Mouse (Mus musculus): ENCODE results near the gene Cntrob. TPM values are rescaled to one million over a fixed set of nuclear protein-coding genes. Genes with fewer than 3 reads are reported as not detected.

The Cntrob gene
- polyA plus RNA-seq, 1 experiment = 27.5 TPM

GRCm38 (mm10) chr11:69327157-69327442 lies 3.5 kb upstream of the Cntrob start:
- H3K36me3 ChIP-seq (ENCODE audit: control insufficient read depth, insufficient read depth, low read length, poor library complexity, severe bottlenecking) = no peaks in the 10 kb centered on the region
- no peak overlapping the region for H3K27ac ChIP-seq (ENCODE audit: insufficient read depth, low read length)
- peak overlapping the region; percentile 64; the same call in 1 of the 2 replicates for H3K9ac ChIP-seq (ENCODE audit: low read depth, poor library complexity, severe bottlenecking)
- H3K4me3 ChIP-seq (ENCODE audit: low read depth, low read length) = peak overlapping the region; percentile 60; the same call in 1 of the 2 replicates
- H3K9me3 ChIP-seq (replicated peaks; ENCODE audit: control insufficient read depth, insufficient read depth, low read length, poor library complexity, severe bottlenecking) = no peaks in the 10 kb centered on the region
- peaks cover 9% of the 10 kb centered on the region for H3K27me3 ChIP-seq (ENCODE audit: control insufficient read depth, insufficient read depth, low read length, poor library complexity, severe bottlenecking)
- TF ChIP-seq CTCF (IDR thresholded peaks at IDR 0.05; ENCODE audit: low read depth, low read length) (no peak), EP300 (IDR thresholded peaks at IDR 0.05; ENCODE audit: insufficient read depth, low read depth, low read length) (no peak), POLR2A (IDR thresholded peaks at IDR 0.05; ENCODE audit: insufficient read depth, low read length) (no peak)
- no peaks in the 10 kb centered on the region for H3K4me1 ChIP-seq (ENCODE audit: control insufficient read depth, insufficient read depth, low read length)

DNA sequence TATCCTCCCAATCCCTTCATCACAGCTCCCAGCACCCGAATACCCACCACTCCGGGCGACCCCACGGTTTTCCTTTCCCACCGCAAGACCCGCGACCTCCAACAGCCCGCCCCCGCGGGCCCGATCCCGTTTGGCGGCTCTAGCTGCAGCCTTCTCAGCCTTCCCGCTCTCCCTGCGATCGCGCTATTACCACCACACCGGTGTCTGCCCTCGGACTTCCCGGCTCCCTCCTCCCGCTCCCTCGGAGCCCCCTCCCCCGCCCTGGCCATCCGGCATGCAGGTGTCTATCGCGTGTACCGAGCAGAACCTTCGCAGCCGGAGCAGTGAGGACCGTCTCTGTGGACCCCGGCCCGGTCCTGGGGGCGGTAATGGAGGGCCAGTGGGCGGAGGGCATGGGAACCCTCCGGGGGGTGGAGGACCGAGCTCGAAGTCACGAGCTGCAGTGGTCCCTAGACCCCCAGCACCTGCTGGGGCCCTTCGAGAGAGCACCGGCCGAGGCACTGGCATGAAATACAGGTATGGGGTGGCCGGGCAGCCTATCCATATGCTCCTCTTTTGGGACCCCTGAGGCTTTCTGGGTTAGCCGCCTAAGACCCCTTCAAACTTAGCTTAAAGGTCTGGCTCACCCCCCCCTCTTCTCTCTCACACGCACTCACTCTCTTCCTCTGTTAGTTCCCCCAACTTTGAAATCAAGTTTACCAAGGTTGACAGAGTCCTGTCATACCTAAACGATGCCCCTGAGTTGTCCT lies 3.0 kb upstream of the Cntrob start:
- Histone ChIP-seq H3K9me3 (replicated peaks; ENCODE audit: control insufficient read depth, insufficient read depth, low read length, poor library complexity, severe bottlenecking) (no peaks in the 10 kb centered on the region), H3K27ac (ENCODE audit: insufficient read depth, low read length) (no peak overlapping the region), H3K4me1 (ENCODE audit: control insufficient read depth, insufficient read depth, low read length) (no peaks in the 10 kb centered on the region), H3K9ac (ENCODE audit: low read depth, poor library complexity, severe bottlenecking) (peak overlapping the region; percentile 64), H3K27me3 (ENCODE audit: control insufficient read depth, insufficient read depth, low read length, poor library complexity, severe bottlenecking) (peaks cover 9% of the 10 kb centered on the region), H3K36me3 (ENCODE audit: control insufficient read depth, insufficient read depth, low read length, poor library complexity, severe bottlenecking) (no peaks in the 10 kb centered on the region), H3K4me3 (ENCODE audit: low read depth, low read length) (peak overlapping the region; percentile 60)
- TF ChIP-seq EP300 (IDR thresholded peaks at IDR 0.05; ENCODE audit: insufficient read depth, low read depth, low read length) (no peak), POLR2A (IDR thresholded peaks at IDR 0.05; ENCODE audit: insufficient read depth, low read length) (no peak), CTCF (IDR thresholded peaks at IDR 0.05; ENCODE audit: low read depth, low read length) (no peak)

DNA sequence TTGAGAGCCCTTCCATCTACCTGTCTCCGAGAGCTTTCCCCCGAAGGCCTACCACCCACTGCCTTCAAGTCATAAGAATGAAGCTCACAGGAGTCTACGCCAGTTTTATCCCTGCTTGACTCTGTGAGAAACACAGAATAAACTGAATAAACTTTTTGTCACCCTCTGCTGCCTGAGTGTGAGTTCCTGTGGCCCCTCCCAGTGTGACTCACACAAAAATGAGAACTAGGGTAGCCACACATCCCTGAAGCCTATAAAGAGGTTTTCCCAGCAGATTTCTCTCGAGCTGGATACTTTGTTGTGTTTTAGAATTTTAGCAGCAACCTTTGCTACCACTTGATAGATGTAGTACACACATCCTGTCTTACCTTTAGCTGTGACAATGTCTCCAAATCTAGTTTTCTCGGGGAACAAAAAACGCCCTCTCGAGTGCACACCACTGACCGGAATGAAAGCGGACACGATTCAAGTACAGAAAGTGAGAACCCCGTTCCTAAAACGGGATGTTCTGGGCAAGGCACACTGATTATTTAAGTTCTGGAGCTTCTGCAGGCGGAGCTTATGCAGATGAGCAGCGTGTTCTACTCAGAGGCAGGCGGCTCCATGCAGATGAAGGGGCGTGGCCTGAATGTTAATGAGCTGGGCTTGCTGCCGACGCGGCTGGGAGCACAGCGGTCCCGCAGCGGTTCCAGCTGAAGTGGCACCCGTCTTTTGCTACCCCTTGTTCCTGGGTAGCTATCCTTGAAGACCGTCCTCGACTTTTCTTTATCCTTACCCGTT lies 2.2 kb upstream of the Cntrob start, which contains the start of gene Kcnab3:
Gene Kcnab3, plus strand, starts transcription at position 631 of the 780 bp plus-strand sequence.
- Histone ChIP-seq H3K4me3 (ENCODE audit: low read depth, low read length) (peak within 1 kb of the TSS; percentile 60), H3K9me3 (replicated peaks; ENCODE audit: control insufficient read depth, insufficient read depth, low read length, poor library complexity, severe bottlenecking) (no peaks in the 10 kb centered on the region), H3K27me3 (ENCODE audit: control insufficient read depth, insufficient read depth, low read length, poor library complexity, severe bottlenecking) (peaks cover 9% of the 10 kb centered on the region), H3K27ac (ENCODE audit: insufficient read depth, low read length) (no peak within 1 kb of the TSS), H3K4me1 (ENCODE audit: control insufficient read depth, insufficient read depth, low read length) (no peaks in the 10 kb centered on the region), H3K36me3 (ENCODE audit: control insufficient read depth, insufficient read depth, low read length, poor library complexity, severe bottlenecking) (no peaks in the 10 kb centered on the region; the same call in 1 of the 2 replicates), H3K9ac (ENCODE audit: low read depth, poor library complexity, severe bottlenecking) (peak within 1 kb of the TSS; percentile 64)
- TF ChIP-seq POLR2A (IDR thresholded peaks at IDR 0.05; ENCODE audit: insufficient read depth, low read length) = peak; percentile 47
- TF ChIP-seq EP300 (IDR thresholded peaks at IDR 0.05; ENCODE audit: insufficient read depth, low read depth, low read length) = no peak

- peak overlapping the region; percentile 61 for H3K9ac ChIP-seq (ENCODE audit: low read depth, poor library complexity, severe bottlenecking)
- H3K36me3 ChIP-seq (ENCODE audit: control insufficient read depth, insufficient read depth, low read length, poor library complexity, severe bottlenecking) = peaks cover 4% of the 10 kb centered on the region; the same call in 1 of the 2 replicates
- H3K27ac ChIP-seq (ENCODE audit: insufficient read depth, low read length) = no peak overlapping the region
- no peak overlapping the region for H3K4me3 ChIP-seq (ENCODE audit: low read depth, low read length)
- H3K4me1 ChIP-seq (ENCODE audit: control insufficient read depth, insufficient read depth, low read length) = no peaks in the 10 kb centered on the region
- H3K9me3 ChIP-seq (replicated peaks; ENCODE audit: control insufficient read depth, insufficient read depth, low read length, poor library complexity, severe bottlenecking) = no peaks in the 10 kb centered on the region
- TF ChIP-seq CTCF (IDR thresholded peaks at IDR 0.05; ENCODE audit: low read depth, low read length) = no peak
- no peak for TF ChIP-seq POLR2A (IDR thresholded peaks at IDR 0.05; ENCODE audit: insufficient read depth, low read length)
- no peak for TF ChIP-seq EP300 (IDR thresholded peaks at IDR 0.05; ENCODE audit: insufficient read depth, low read depth, low read length)
- H3K27me3 ChIP-seq (ENCODE audit: control insufficient read depth, insufficient read depth, low read length, poor library complexity, severe bottlenecking) = peaks cover 9% of the 10 kb centered on the region
Measured at GRCm38 (mm10) chr11:69324749-69325148, 1.2 kb upstream of the Cntrob start.

DNA sequence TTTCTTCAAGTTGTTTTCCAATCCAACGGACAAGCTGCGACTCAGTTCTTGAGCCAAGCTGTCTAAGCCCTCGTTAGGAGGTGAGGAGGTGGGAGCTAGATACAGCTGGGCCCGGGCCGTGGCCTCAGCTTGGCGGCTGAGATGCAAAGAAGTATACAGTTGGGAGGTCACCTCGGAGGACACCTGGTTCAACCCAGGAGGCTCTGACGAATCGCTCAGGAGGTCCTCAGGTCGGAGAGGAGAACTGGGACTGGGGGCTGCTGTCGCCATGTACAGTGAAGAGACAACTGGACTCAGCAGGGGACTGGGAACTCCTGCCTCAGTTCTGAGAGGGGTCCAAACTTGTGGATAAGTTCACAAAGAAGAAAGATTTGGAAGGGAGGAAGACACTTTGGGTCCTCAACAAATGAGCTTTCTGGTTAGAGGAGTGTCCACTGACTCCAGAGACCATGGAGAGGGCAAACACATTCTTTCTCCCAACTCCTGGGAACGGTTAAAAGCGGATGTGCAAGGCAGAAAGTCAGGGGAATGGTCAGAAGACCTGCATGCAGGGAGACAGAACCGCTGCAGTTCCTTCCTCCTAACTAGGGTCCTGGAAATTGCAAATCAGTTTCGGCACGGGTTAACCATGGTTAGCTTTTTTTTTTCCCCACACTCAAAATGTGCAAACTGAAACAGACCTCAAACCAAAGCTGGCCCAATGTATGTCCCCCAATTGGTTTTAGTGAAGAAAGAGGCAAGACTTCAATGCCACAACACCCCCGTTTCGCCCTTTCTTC lies 693 bp downstream of the Cntrob start:
- H3K4me1 ChIP-seq (ENCODE audit: control insufficient read depth, insufficient read depth, low read length) = no peaks in the 10 kb centered on the region
- TF ChIP-seq CTCF (IDR thresholded peaks at IDR 0.05; ENCODE audit: low read depth, low read length) (no peak), EP300 (IDR thresholded peaks at IDR 0.05; ENCODE audit: insufficient read depth, low read depth, low read length) (no peak), POLR2A (IDR thresholded peaks at IDR 0.05; ENCODE audit: insufficient read depth, low read length) (no peak)

More for the DNA sequence above, 693 bp downstream of the Cntrob start:
- H3K27ac ChIP-seq (ENCODE audit: insufficient read depth, low read length) = no peak overlapping the region
- peak overlapping the region; percentile 83 for H3K9ac ChIP-seq (ENCODE audit: low read depth, poor library complexity, severe bottlenecking)
- H3K36me3 ChIP-seq (ENCODE audit: control insufficient read depth, insufficient read depth, low read length, poor library complexity, severe bottlenecking) = peaks cover 8% of the 10 kb centered on the region; the same call in 1 of the 2 replicates
- H3K27me3 ChIP-seq (ENCODE audit: control insufficient read depth, insufficient read depth, low read length, poor library complexity, severe bottlenecking) = peaks cover 9% of the 10 kb centered on the region
- no peaks in the 10 kb centered on the region for H3K9me3 ChIP-seq (replicated peaks; ENCODE audit: control insufficient read depth, insufficient read depth, low read length, poor library complexity, severe bottlenecking)
- peak overlapping the region; percentile 68 for H3K4me3 ChIP-seq (ENCODE audit: low read depth, low read length)
